Mouse (Mus musculus): ENCODE measurements around the gene Cds1.

- no peak for TF ChIP-seq CTCF (IDR thresholded peaks at IDR 0.05; ENCODE audit: borderline replicate concordance, extremely low read depth, insufficient read depth, insufficient read length)
- no peak for TF ChIP-seq POLR2A (IDR thresholded peaks at IDR 0.05; ENCODE audit: borderline replicate concordance, extremely low read depth, insufficient read depth, insufficient read length, poor library complexity, severe bottlenecking)
Observed at GRCm38 (mm10) chr5:101742014-101742413, 22.9 kb upstream of the Cds1 start.
